Mouse (Mus musculus): Measurements from ENCODE around the gene Vmn1r31. TPM values are rescaled to one million over a fixed set of nuclear protein-coding genes. Genes with fewer than 3 reads are reported as not detected.

Gene Vmn1r31
- not detected for total RNA-seq (2021)

- no peak for DNase-seq
Measured at GRCm38 (mm10) chr6:58475230-58475629, at the start of gene Vmn1r31. Gene Vmn1r31 (minus strand): TSS chr6:58475330.

- no peak for DNase-seq
Measured at GRCm38 (mm10) chr6:58443285-58443684, 31.8 kb downstream of the Vmn1r31 start, which contains the start of gene Vmn1r30. Gene Vmn1r30 (minus strand): TSS chr6:58443385.

Other genes with a start within 250 kb of the Vmn1r31 start
- not detected for gene Vmn1r28, start 213.3 kb downstream of the Vmn1r31 start, total RNA-seq (2021)
- not detected for gene Vmn1r29, start 173.8 kb downstream of the Vmn1r31 start, total RNA-seq (2021)
- gene Vmn1r30, start 31.9 kb downstream of the Vmn1r31 start, total RNA-seq (2021), result not detected
- 10 to 100 TPM; 16.2 to 22.9 TPM for gene Abcg2, start 109.2 kb upstream of the Vmn1r31 start, total RNA-seq (2021)